In genomic region chr9:104676665-104677064, GRCm38 (mm10) we compare ENCODE assay signal across 13 mouse cellular contexts.
DNase-seq lines count a peak whose midpoint lies in the region; ATAC-seq and TF ChIP-seq lines count a peak whose summit lies in the region.
"Had no signal": no experiment of that assay in that cellular context is flagged by ENCODE, and none has a peak within 500 bp of the region (broad histone marks: within the 10 kb centered on the region; RNA-seq: fewer than 3 reads in every experiment).

No protein-coding gene starts in this region.

- peak; percentile 62 for DNase-seq in hindbrain, embryonic 14.5 days (ENCODE audit: low spot score)
- DNase-seq in lung, postnatal 0 days (ENCODE audit: low spot score): peak; percentile 53
- no peak for DNase-seq in lung, adult 18-20 months
- DNase-seq in brain, adult 2 months (ENCODE audit: low read depth, low spot score): peak; percentile 49
- peak; percentile 33 for DNase-seq in retina, postnatal 1 day
- no peak for DNase-seq in left cerebral cortex, adult 11 months (ENCODE audit: low spot score)
- DNase-seq: adrenal gland, postnatal 25 days; cerebellum, postnatal 25 days; thymus, adult 2 months had no signal

- no peak overlapping the region for H3K4me2 ChIP-seq in hindbrain, embryonic 14.5 days (replicated peaks)
- H3K4me2 ChIP-seq in hindbrain, embryonic 12.5 days (replicated peaks): no peak overlapping the region
- no peak overlapping the region for H3K4me2 ChIP-seq in lung, postnatal 0 days (replicated peaks; ENCODE audit: low read depth, low read length)
- H3K4me2 ChIP-seq: forebrain, embryonic 15.5 days; neural tube, embryonic 13.5 days had no signal

- no peaks in the 10 kb centered on the region for H3K27me3 ChIP-seq in hindbrain, embryonic 14.5 days (ENCODE audit: control insufficient read depth, insufficient read depth, low read length)
- H3K27me3 ChIP-seq in hindbrain, embryonic 12.5 days: no peaks in the 10 kb centered on the region
- no peaks in the 10 kb centered on the region for H3K27me3 ChIP-seq in lung, postnatal 0 days (replicated peaks; ENCODE audit: insufficient read depth, low read length)
- H3K27me3 ChIP-seq: forebrain, embryonic 15.5 days; neural tube, embryonic 13.5 days had no signal

- H3K9me3 ChIP-seq in hindbrain, embryonic 14.5 days (ENCODE audit: control insufficient read depth, low read length): no peaks in the 10 kb centered on the region
- H3K9me3 ChIP-seq in hindbrain, embryonic 12.5 days (replicated peaks): no peaks in the 10 kb centered on the region
- H3K9me3 ChIP-seq in lung, postnatal 0 days (ENCODE audit: low read length): no peaks in the 10 kb centered on the region
- H3K9me3 ChIP-seq: forebrain, embryonic 15.5 days; neural tube, embryonic 13.5 days had no signal

- H3K4me3 ChIP-seq in hindbrain, embryonic 14.5 days (replicated peaks; ENCODE audit: low read length): no peak overlapping the region
- no peak overlapping the region for H3K4me3 ChIP-seq in hindbrain, embryonic 12.5 days
- no peak overlapping the region for H3K4me3 ChIP-seq in lung, postnatal 0 days (ENCODE audit: low read depth, low read length)
- H3K4me3 ChIP-seq: forebrain, embryonic 15.5 days; neural tube, embryonic 13.5 days had no signal

- TF ChIP-seq EP300 in lung, postnatal 0 days (IDR thresholded peaks at IDR 0.05): no peak

- H3K36me3 ChIP-seq in hindbrain, embryonic 14.5 days (replicated peaks; ENCODE audit: control insufficient read depth, insufficient read depth): no peaks in the 10 kb centered on the region
- no peaks in the 10 kb centered on the region for H3K36me3 ChIP-seq in hindbrain, embryonic 12.5 days
- no peaks in the 10 kb centered on the region for H3K36me3 ChIP-seq in lung, postnatal 0 days (ENCODE audit: insufficient read depth, low read length)
- H3K36me3 ChIP-seq: forebrain, embryonic 15.5 days; neural tube, embryonic 13.5 days had no signal

- 77% methylated on average over 1 of the region's 1 CpGs for WGBS in hindbrain, embryonic 14.5 days
- WGBS in hindbrain, embryonic 12.5 days: 63% methylated on average over 1 of the region's 1 CpGs
- WGBS in lung, postnatal 0 days: 24% methylated on average over 1 of the region's 1 CpGs

- TF ChIP-seq CTCF in lung, postnatal 0 days (IDR thresholded peaks at IDR 0.05): peak; percentile 78

- no peaks in the 10 kb centered on the region for H3K4me1 ChIP-seq in hindbrain, embryonic 14.5 days (replicated peaks; ENCODE audit: control insufficient read depth, insufficient read depth, low read length)
- no peaks in the 10 kb centered on the region for H3K4me1 ChIP-seq in hindbrain, embryonic 12.5 days
- H3K4me1 ChIP-seq in lung, postnatal 0 days (ENCODE audit: insufficient read depth, low read depth, low read length): no peaks in the 10 kb centered on the region
- H3K4me1 ChIP-seq: forebrain, embryonic 15.5 days; neural tube, embryonic 13.5 days had no signal

- no peak for ATAC-seq in hindbrain, embryonic 14.5 days (ENCODE audit: low FRiP score)
- ATAC-seq in hindbrain, embryonic 12.5 days (ENCODE audit: low FRiP score): no peak
- no peak for ATAC-seq in lung, postnatal 0 days
- ATAC-seq: forebrain, embryonic 15.5 days; inflammation-experienced regulatory T-cells, adult 6 months had no signal

- H3K9ac ChIP-seq in hindbrain, embryonic 14.5 days: no peak overlapping the region
- no peak overlapping the region for H3K9ac ChIP-seq in hindbrain, embryonic 12.5 days
- no peak overlapping the region for H3K9ac ChIP-seq in lung, postnatal 0 days (replicated peaks; ENCODE audit: low read depth)
- H3K9ac ChIP-seq: forebrain, embryonic 15.5 days; neural tube, embryonic 13.5 days had no signal

- H3K27ac ChIP-seq in hindbrain, embryonic 14.5 days: no peak overlapping the region
- H3K27ac ChIP-seq in hindbrain, embryonic 12.5 days: no peak overlapping the region
- no peak overlapping the region for H3K27ac ChIP-seq in lung, postnatal 0 days (ENCODE audit: low read length)
- H3K27ac ChIP-seq: forebrain, embryonic 15.5 days; neural tube, embryonic 13.5 days had no signal

Comparison
In these comparisons a context has a peak if more than half of its experiments do, and no peak if none do; other contexts are left out.
1. DNase-seq: peak in hindbrain, embryonic 14.5 days (single experiment), lung, postnatal 0 days (single experiment), brain, adult 2 months (single experiment) and retina, postnatal 1 day (single experiment); none in lung, adult 18-20 months (0 of 2) and left cerebral cortex, adult 11 months (single experiment).